Mouse (Mus musculus) liver, embryonic 11.5 days (tissue): ENCODE data around the gene Apopt1. TPM values are rescaled to one million over a fixed set of nuclear protein-coding genes. Genes with fewer than 3 reads are reported as not detected.
A peak's percentile ranks its signal among the peaks of the same experiment; 100 is the strongest.

Experiments
- ATAC-seq: fragments of 200-750 bp; cut with Nextera tagmentation; replicated peaks from 2 replicates; pipeline ENCODE4 v1.8.0; 2017; ENCODE audit warnings: moderate number of reproducible peaks, mild to moderate bottlenecking, moderate TSS enrichment, moderate library complexity; ENCODE audit not compliant: low FRiP score
- DNase-seq: peaks from one replicate; pipeline ENCODE4 v3.0.0-alpha.2; 2017; ENCODE audit warnings: low spot score
- H3K27ac ChIP-seq: fragments of 300-500 bp; sonication (generic); 2 replicates; pipeline ENCODE4 v1.5.1; 2014; ENCODE audit warnings: mild to moderate bottlenecking, low read depth, low read length, control low read depth
- H3K27me3 ChIP-seq: fragments of 300-500 bp; sonication (generic); replicated peaks from 2 replicates; pipeline ENCODE4 v1.6.1; 2014; ENCODE audit warnings: low read length, mixed read lengths; ENCODE audit not compliant: control insufficient read depth, insufficient read depth
- H3K36me3 ChIP-seq: fragments of 300-500 bp; sonication (generic); 2 replicates; pipeline ENCODE4 v1.6.1; 2014; ENCODE audit warnings: mild to moderate bottlenecking, low read length, moderate library complexity, mixed read lengths; ENCODE audit not compliant: control insufficient read depth, insufficient read depth
- H3K4me1 ChIP-seq: fragments of 300-500 bp; sonication (generic); replicated peaks from 2 replicates; pipeline ENCODE4 v1.6.1; 2014; ENCODE audit warnings: low read length, mixed read lengths; ENCODE audit not compliant: control insufficient read depth, insufficient read depth
- H3K4me2 ChIP-seq: fragments of 300-500 bp; sonication (generic); 2 replicates; pipeline ENCODE4 v1.6.1; 2014; ENCODE audit warnings: mild to moderate bottlenecking, control low read depth, moderate library complexity
- H3K4me3 ChIP-seq: fragments of 300-500 bp; sonication (generic); 2 replicates; pipeline ENCODE4 v1.5.1; 2014; ENCODE audit warnings: low read depth, low read length, control low read depth
- H3K9ac ChIP-seq: fragments of 300-500 bp; sonication (generic); 2 replicates; pipeline ENCODE4 v1.6.1; 2014; ENCODE audit warnings: low read depth, low read length, control low read depth
- H3K9me3 ChIP-seq: fragments of 300-500 bp; sonication (generic); 2 replicates; pipeline ENCODE4 v1.6.1; 2016; ENCODE audit warnings: low read length, inconsistent platforms, mixed read lengths; ENCODE audit not compliant: control insufficient read depth
- WGBS: fragments of 180-500 bp; shearing (Covaris S2); extraction: QIAGEN DNeasy Blood & Tissue Kit; methylation state at CpG from one replicate; pipeline ENCODE4 v1.1.7; 2014; 5-methylcytosine and 5-hydroxymethylcytosine counted together
- polyA plus RNA-seq: library from polyadenylated mRNA; unstranded; fragments of >200 nt; fragmentation: Nextera tagmentation; extraction: Ambion mirVana; gene quantifications from 2 replicates; pipeline ENCODE4 v1.2.1, GENCODE M21; 2014

The Apopt1 gene
- polyA plus RNA-seq, 1 experiment from 2014 or later = 67.7 TPM

GRCm38 (mm10) chr12:111774845-111775244 is 61.8 kb downstream of the Apopt1 start:
- Histone ChIP-seq H3K27ac (no peak overlapping the region), H3K36me3 (peaks cover 55% of the 10 kb centered on the region), H3K4me3 (no peak overlapping the region), H3K27me3 (no peaks in the 10 kb centered on the region), H3K4me1 (no peaks in the 10 kb centered on the region), H3K4me2 (no peak overlapping the region), H3K9ac (no peak overlapping the region), H3K9me3 (no peaks in the 10 kb centered on the region)
- ATAC-seq (no peak), DNase-seq (no peak)
- WGBS = 87% methylated on average over 15 of the region's 15 CpGs

GRCm38 (mm10) chr12:111777919-111778318 is 64.9 kb downstream of the Apopt1 start:
- no peak for DNase-seq

DNA sequence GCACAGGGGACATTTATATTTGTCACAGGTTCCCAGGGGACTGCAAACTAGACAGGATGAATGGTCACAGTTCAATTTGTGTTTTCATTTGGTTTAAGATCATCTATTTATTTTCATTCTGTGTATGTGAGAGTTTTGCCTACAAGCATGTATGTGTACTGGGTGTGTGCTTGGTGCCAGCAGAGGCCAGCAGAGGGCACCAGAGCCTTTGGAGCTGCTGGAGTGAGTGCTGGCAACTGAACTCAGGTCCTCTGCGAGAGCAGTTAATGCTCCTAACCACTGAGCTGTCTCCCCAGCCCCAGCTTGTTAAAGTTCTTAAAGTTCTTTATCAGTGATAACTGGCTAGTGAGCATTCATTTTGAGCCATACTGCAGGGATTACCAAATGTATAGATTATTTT is 66.5 kb downstream of the Apopt1 start:
- H3K9me3 ChIP-seq = no peaks in the 10 kb centered on the region
- no peak for ATAC-seq
- 88% methylated on average over 1 of the region's 1 CpGs for WGBS
- no peaks in the 10 kb centered on the region for H3K4me1 ChIP-seq
- no peak overlapping the region for H3K4me2 ChIP-seq
- H3K27ac ChIP-seq = no peak overlapping the region
- H3K27me3 ChIP-seq = no peaks in the 10 kb centered on the region
- peaks cover 64% of the 10 kb centered on the region for H3K36me3 ChIP-seq
- H3K4me3 ChIP-seq = no peak overlapping the region
- no peak for DNase-seq
- H3K9ac ChIP-seq = no peak overlapping the region

More at GRCm38 (mm10) chr12:111777919-111778318, 64.9 kb downstream of the Apopt1 start:
- Histone ChIP-seq H3K36me3 (peaks cover 65% of the 10 kb centered on the region), H3K27ac (no peak overlapping the region), H3K4me1 (no peaks in the 10 kb centered on the region), H3K4me3 (no peak overlapping the region), H3K9me3 (no peaks in the 10 kb centered on the region), H3K4me2 (no peak overlapping the region), H3K27me3 (no peaks in the 10 kb centered on the region), H3K9ac (no peak overlapping the region)
- peak; percentile 40; the same call in 1 of the 2 replicates for ATAC-seq
- WGBS = 90% methylated on average over 13 of the region's 13 CpGs

DNA sequence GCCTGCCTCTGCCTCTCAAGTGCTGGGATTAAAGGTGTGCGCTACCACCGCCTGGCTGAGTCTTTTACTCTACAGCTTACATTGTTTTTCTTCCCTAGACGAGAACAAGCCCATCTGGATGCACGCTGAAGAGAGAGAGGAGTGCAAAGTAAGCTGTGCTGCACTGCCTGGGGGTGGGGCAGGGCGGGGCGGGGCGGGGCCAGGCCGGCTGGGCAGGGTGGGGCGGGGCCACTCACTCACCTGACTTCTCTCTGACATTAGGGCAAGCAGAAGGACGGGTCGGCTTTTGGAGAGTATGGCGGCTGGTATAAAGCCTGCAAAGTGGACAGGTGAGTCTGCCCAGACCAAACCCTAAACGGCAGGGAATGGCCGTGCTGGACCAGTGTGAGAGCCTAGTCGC is 72.1 kb downstream of the Apopt1 start:
- peaks cover 55% of the 10 kb centered on the region for H3K36me3 ChIP-seq
- no peak for DNase-seq

GRCm38 (mm10) chr12:111787015-111787414 is 74.0 kb downstream of the Apopt1 start:
- Histone ChIP-seq H3K9ac (no peak overlapping the region; the same call in 1 of the 2 replicates), H3K27ac (no peak overlapping the region; the same call in 1 of the 2 replicates)

More for the DNA sequence above, 72.1 kb downstream of the Apopt1 start:
- peaks cover 8% of the 10 kb centered on the region for H3K4me1 ChIP-seq
- H3K4me3 ChIP-seq = no peak overlapping the region
- 69% methylated on average over 15 of the region's 15 CpGs for WGBS
- no peaks in the 10 kb centered on the region for H3K27me3 ChIP-seq
- no peak for ATAC-seq
- H3K4me2 ChIP-seq = no peak overlapping the region
- H3K9me3 ChIP-seq = no peaks in the 10 kb centered on the region
- H3K9ac ChIP-seq = no peak overlapping the region
- no peak overlapping the region for H3K27ac ChIP-seq

DNA sequence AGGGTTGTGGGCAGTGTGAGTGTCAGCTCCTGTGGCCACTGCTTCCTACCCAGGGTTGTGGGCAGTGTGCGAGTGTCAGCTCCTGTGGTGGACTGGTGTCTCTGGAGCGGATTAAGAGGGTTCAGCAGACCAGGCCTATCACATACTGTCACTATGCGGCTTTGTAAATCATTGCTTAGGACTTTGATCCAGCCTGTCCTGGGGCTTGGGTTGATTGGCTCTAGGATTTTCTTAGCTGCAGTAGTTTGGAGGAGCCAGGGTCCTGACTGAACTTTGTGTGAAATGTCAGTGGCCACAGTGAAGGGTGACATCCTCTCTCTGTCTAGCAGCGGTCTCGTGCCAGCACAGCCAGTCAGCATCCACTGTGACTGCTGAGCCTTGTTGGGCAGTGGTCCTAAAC is 77.0 kb downstream of the Apopt1 start:
- Histone ChIP-seq H3K9me3 (no peaks in the 10 kb centered on the region), H3K4me2 (no peak overlapping the region), H3K36me3 (peaks cover 59% of the 10 kb centered on the region), H3K27ac (peak overlapping the region; percentile 44), H3K4me1 (peaks cover 17% of the 10 kb centered on the region), H3K9ac (no peak overlapping the region), H3K27me3 (no peaks in the 10 kb centered on the region), H3K4me3 (no peak overlapping the region)
- ATAC-seq = peak; percentile 18; the same call in 1 of the 2 replicates
- 73% methylated on average over 5 of the region's 5 CpGs for WGBS
- DNase-seq = no peak

More at GRCm38 (mm10) chr12:111787015-111787414, 74.0 kb downstream of the Apopt1 start:
- Histone ChIP-seq H3K36me3 (peaks cover 57% of the 10 kb centered on the region), H3K4me3 (no peak overlapping the region), H3K9me3 (no peaks in the 10 kb centered on the region), H3K4me2 (no peak overlapping the region), H3K27me3 (no peaks in the 10 kb centered on the region), H3K4me1 (peaks cover 8% of the 10 kb centered on the region)
- ATAC-seq (peak; percentile 84), DNase-seq (no peak)
- 61% methylated on average over 6 of the region's 6 CpGs for WGBS

DNA sequence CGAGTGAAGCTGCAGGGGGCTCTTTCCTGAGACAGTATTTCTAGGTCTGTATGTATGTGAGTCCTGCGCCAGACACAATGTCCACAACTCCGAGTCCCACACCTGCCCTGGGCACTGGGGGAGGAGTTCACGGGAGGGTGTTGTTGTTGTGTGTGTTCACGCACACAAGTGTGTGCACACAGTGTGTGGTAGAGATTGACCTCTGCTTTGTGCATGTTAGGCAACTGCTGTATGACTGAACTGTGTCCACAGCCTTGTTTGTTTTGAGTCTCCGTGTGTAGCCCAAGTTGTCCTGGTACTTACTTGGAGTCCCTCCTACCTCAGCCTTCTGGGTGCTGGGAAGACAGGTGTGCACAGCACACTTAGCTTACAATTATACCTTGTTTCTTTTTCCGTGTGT is 77.6 kb downstream of the Apopt1 start:
- Histone ChIP-seq H3K9me3 (no peaks in the 10 kb centered on the region), H3K36me3 (peaks cover 61% of the 10 kb centered on the region), H3K4me1 (peaks cover 17% of the 10 kb centered on the region), H3K9ac (no peak overlapping the region), H3K4me3 (no peak overlapping the region), H3K4me2 (no peak overlapping the region), H3K27ac (peak overlapping the region; percentile 44), H3K27me3 (no peaks in the 10 kb centered on the region)
- 87% methylated on average over 7 of the region's 7 CpGs for WGBS
- DNase-seq = no peak
- no peak for ATAC-seq

DNA sequence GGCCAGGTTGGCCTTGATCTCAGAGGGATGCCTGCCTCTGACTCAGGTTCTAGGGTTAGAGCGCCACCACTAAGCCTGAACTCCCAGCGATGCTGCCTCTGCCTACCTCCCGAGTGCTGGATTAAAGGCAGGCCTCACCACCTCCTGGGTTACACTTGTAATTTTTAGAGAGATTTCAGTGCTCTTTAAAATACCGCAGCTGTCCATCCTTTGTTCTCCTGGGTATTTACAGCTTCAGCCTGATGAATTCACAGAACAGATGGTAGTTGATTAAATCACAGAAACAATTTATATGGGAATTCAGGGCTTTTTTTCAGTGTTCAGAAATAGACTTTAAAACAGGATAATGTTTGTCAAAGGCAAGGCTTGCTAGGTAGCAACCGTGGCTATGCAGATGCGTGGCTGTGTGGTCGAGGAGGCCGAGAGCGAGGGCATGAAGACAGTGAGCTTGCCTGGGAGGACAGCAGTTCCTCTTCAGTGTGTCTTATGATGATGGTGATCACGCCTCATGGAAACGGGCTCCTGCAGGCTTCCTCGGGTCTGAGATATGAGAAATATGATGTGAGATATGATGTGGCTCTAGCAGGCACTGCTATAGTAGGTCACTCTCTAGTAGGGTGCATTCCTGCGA is 78.5 kb downstream of the Apopt1 start:
- Histone ChIP-seq H3K4me2 (no peak overlapping the region), H3K9ac (no peak overlapping the region), H3K27ac (no peak overlapping the region), H3K27me3 (no peaks in the 10 kb centered on the region), H3K9me3 (no peaks in the 10 kb centered on the region), H3K36me3 (peaks cover 63% of the 10 kb centered on the region), H3K4me3 (no peak overlapping the region), H3K4me1 (peaks cover 16% of the 10 kb centered on the region)
- DNase-seq = no peak
- ATAC-seq = no peak
- WGBS = 91% methylated on average over 13 of the region's 13 CpGs

DNA sequence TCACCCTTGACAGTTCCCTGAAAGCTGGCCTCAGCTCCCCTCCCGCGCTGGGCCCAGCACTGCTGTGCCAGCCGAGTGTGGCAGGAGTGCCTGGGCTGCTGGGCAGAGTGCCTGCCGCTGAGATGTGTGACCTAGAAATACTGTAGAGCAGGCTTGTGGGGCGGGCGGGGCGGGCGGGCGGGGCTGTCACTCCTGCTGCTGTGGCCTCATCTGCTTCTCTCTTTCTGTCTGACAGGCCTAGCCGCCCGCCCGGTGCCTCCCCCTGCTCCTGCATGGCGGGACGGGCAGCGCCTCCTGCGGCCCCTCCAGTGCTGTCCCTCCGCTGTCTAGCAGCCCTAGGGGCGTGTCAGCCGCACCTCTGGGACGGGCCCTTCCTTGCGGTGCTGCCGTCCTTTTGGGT is 81.0 kb downstream of the Apopt1 start:
- Histone ChIP-seq H3K4me2 (no peak overlapping the region; the same call in 1 of the 2 replicates), H3K9ac (no peak overlapping the region), H3K4me1 (peaks cover 9% of the 10 kb centered on the region), H3K36me3 (peaks cover 45% of the 10 kb centered on the region), H3K27ac (no peak overlapping the region), H3K4me3 (no peak overlapping the region), H3K9me3 (no peaks in the 10 kb centered on the region), H3K27me3 (no peaks in the 10 kb centered on the region)
- DNase-seq = no peak
- 70% methylated on average over 21 of the region's 22 CpGs for WGBS
- peak; percentile 73 for ATAC-seq
